ENCODE assay signal across 8 mouse cellular contexts in the genomic region with DNA sequence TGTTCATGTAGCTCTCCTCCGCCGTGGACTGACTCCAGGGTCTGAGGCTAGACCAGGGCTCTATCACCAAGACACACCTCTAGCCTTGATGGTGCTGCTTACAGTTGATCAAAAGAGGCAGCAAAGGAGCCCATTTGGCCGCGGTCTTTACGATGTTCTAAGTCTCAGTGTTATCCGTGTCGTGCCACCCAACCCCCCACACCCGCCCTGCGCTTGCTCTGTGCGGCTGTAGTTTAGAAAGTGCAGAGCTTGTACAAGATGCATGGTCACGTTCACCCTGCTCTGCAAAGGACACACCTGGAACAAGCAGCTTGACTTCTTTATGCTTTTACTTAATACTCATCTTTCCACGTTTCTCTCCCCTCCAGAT. TPM values are rescaled to one million over a fixed set of nuclear protein-coding genes. Genes with fewer than 3 reads are reported as not detected.
DNase-seq lines count a peak whose midpoint lies in the region; ATAC-seq lines count a peak whose summit lies in the region.

No protein-coding gene starts in this region.

- peak overlapping the region; percentile 35 for H3K4me3 ChIP-seq in kidney, embryonic 16.5 days (ENCODE audit: low read length)
- peak overlapping the region; percentile 8 for H3K4me3 ChIP-seq in hindbrain, embryonic 16.5 days (ENCODE audit: low read length)

- H3K27ac ChIP-seq in kidney, embryonic 16.5 days (ENCODE audit: low read length) = peak overlapping the region; percentile 63
- H3K27ac ChIP-seq in hindbrain, embryonic 16.5 days (ENCODE audit: low read depth, low read length) = no peak overlapping the region

- peak overlapping the region; percentile 43 for H3K9ac ChIP-seq in kidney, embryonic 16.5 days (replicated peaks; ENCODE audit: low read length)
- H3K9ac ChIP-seq in hindbrain, embryonic 16.5 days (ENCODE audit: low read depth, low read length) = no peak overlapping the region

- no peak for DNase-seq in kidney, postnatal 14 days
- DNase-seq in embryo, embryonic 9.5 days (ENCODE audit: extremely low spot score) = peak; percentile 29
- no peak for DNase-seq in layer of hippocampus, adult 18-20 months (ENCODE audit: low spot score in 2 of 2)
- DNase-seq in right cerebral cortex, postnatal 25 days = no peak
- DNase-seq in right cerebral cortex, postnatal 4 days = no peak

- peaks cover 10% of the 10 kb centered on the region; the same call in 1 of the 2 replicates for H3K4me1 ChIP-seq in kidney, embryonic 16.5 days (ENCODE audit: insufficient read depth, low read length)
- no peaks in the 10 kb centered on the region for H3K4me1 ChIP-seq in hindbrain, embryonic 16.5 days (ENCODE audit: control insufficient read depth, insufficient read depth, low read depth, low read length)

- no peaks in the 10 kb centered on the region for H3K27me3 ChIP-seq in kidney, embryonic 16.5 days (ENCODE audit: insufficient read depth, low read length)
- H3K27me3 ChIP-seq in hindbrain, embryonic 16.5 days (replicated peaks; ENCODE audit: control insufficient read depth, insufficient read depth, low read length) = no peaks in the 10 kb centered on the region

- ATAC-seq in kidney, embryonic 16.5 days (ENCODE audit: low FRiP score, low TSS enrichment) = peak; percentile 77; the same call in 1 of the 2 replicates
- no peak for ATAC-seq in hindbrain, embryonic 16.5 days
- peak; percentile 71 for ATAC-seq in megakaryocyte-erythroid progenitor cell, adult 5-6 weeks (replicated peaks; ENCODE audit: low FRiP score, low TSS enrichment, poor library complexity, severe bottlenecking)

- 0 out of 2 replicates have a peak, but pooled peaks cover 6% of the 10 kb centered on the region for H3K36me3 ChIP-seq in kidney, embryonic 16.5 days (ENCODE audit: insufficient read depth, low read length)
- no peaks in the 10 kb centered on the region for H3K36me3 ChIP-seq in hindbrain, embryonic 16.5 days (ENCODE audit: control insufficient read depth, insufficient read depth, low read length)

- H3K4me2 ChIP-seq in kidney, embryonic 16.5 days (replicated peaks; ENCODE audit: low read depth, low read length) = peak overlapping the region; percentile 49
- H3K4me2 ChIP-seq in hindbrain, embryonic 16.5 days (ENCODE audit: low read length) = peak overlapping the region; percentile 44

- WGBS in kidney, embryonic 16.5 days = 43% methylated on average over 12 of the region's 12 CpGs
- 53% methylated on average over 12 of the region's 12 CpGs for WGBS in hindbrain, embryonic 16.5 days

- H3K9me3 ChIP-seq in kidney, embryonic 16.5 days (ENCODE audit: low read length) = no peaks in the 10 kb centered on the region
- H3K9me3 ChIP-seq in hindbrain, embryonic 16.5 days (ENCODE audit: control insufficient read depth, low read length) = no peaks in the 10 kb centered on the region

RNA-seq across cellular contexts. Expression of gene Acer2, which starts 11.6 kb away (rescaled TPM):
- polyA plus RNA-seq in kidney, embryonic 16.5 days (2015; fragmentation: Nextera tagmentation; extraction: Ambion mirVana) = 40.6 and 42.3 TPM in 2 replicates
- 15.2 and 18.2 TPM in 2 replicates for polyA plus RNA-seq in hindbrain, embryonic 16.5 days (2015; fragmentation: Nextera tagmentation; extraction: Ambion mirVana)
- 1.5 and 1.9 TPM in 2 replicates for total RNA-seq in megakaryocyte-erythroid progenitor cell, adult 5-6 weeks (2014; fragmentation: Nextera tagmentation)
- 0.30 and 0.75 TPM in 2 replicates for total RNA-seq in megakaryocyte-erythroid progenitor cell, adult 5-6 weeks (2017)
- 1 to 10 TPM; 5.3 to 5.9 TPM for total RNA-seq in layer of hippocampus, adult 18-20 months (2021)

RNA-seq across cellular contexts. Expression of gene Rps6, which starts 28.6 kb away (rescaled TPM):
- 606 and 725 TPM in 2 replicates for polyA plus RNA-seq in kidney, embryonic 16.5 days (2015; fragmentation: Nextera tagmentation; extraction: Ambion mirVana)
- polyA plus RNA-seq in hindbrain, embryonic 16.5 days (2015; fragmentation: Nextera tagmentation; extraction: Ambion mirVana) = 300 and 377 TPM in 2 replicates
- 3,729 and 3,811 TPM in 2 replicates for total RNA-seq in megakaryocyte-erythroid progenitor cell, adult 5-6 weeks (2014; fragmentation: Nextera tagmentation)
- 1,714 and 1,757 TPM in 2 replicates for total RNA-seq in megakaryocyte-erythroid progenitor cell, adult 5-6 weeks (2017)
- 100 to 1,000 TPM; 499 to 504 TPM for total RNA-seq in layer of hippocampus, adult 18-20 months (2021)
